Mouse (Mus musculus) ovary, adult 2 months (tissue): ENCODE measurements around the gene Vmp1. TPM values are rescaled to one million over a fixed set of nuclear protein-coding genes. Genes with fewer than 3 reads are reported as not detected.

Experiments used
- polyA plus RNA-seq: library from polyadenylated mRNA; depleted of rRNA; stranded (reverse); fragments of >200 nt; gene quantifications from 2 replicates; pipeline ENCODE4 v1.2.3, GENCODE M21; 2012; rRNA removed

The Vmp1 gene
- 29.3 and 34.4 TPM in 2 replicates for polyA plus RNA-seq

GRCm38 (mm10) chr11:86683395-86684125, at the start of gene Vmp1, which contains the start of gene Ptrh2:
Vmp1 (minus strand) TSS chr11:86683836.
Ptrh2 (plus strand) TSS chr11:86683985.

GRCm38 (mm10) chr11:86544639-86545299, 138.9 kb downstream of the Vmp1 start, which contains the start of the genes Rps6kb1 and Tubd1:
Rps6kb1 (minus strand) TSS chr11:86544805.
Tubd1 (plus strand) TSS chr11:86544991.

Other genes starting within 250 kb of the Vmp1 start
- gene Rnft1, start 199.2 kb downstream of the Vmp1 start, polyA plus RNA-seq = 3.2 TPM in 2 replicates
- gene Rps6kb1, start 139.0 kb downstream of the Vmp1 start, polyA plus RNA-seq = 4.4 and 8.0 TPM in 2 replicates
- gene Tubd1, start 138.8 kb downstream of the Vmp1 start, polyA plus RNA-seq = 1.3 and 1.9 TPM in 2 replicates
- 4.0 and 4.6 TPM in 2 replicates for gene Ptrh2, start 149 bp upstream of the Vmp1 start, polyA plus RNA-seq
- 63.1 and 65.7 TPM in 2 replicates for gene Cltc, start 73.7 kb upstream of the Vmp1 start, polyA plus RNA-seq
- 5.3 and 7.9 TPM in 2 replicates for gene Dhx40, start 123.9 kb upstream of the Vmp1 start, polyA plus RNA-seq